Mouse (Mus musculus) ES-E14 (cell line): ENCODE data around the gene C1qtnf7. TPM values are rescaled to one million over a fixed set of nuclear protein-coding genes. Genes with fewer than 3 reads are reported as not detected.

Source experiments
- DNase-seq: peaks from one replicate; pipeline ENCODE4 v3.0.0-alpha.2; 2013; ENCODE audit warnings: low read depth, low spot score
- H3K27ac ChIP-seq: 2 replicates; pipeline ENCODE4 v1.5.1; 2012; ENCODE audit warnings: low read depth, mild to moderate bottlenecking, low read length, moderate library complexity, mixed read lengths; ENCODE audit not compliant: poor library complexity, insufficient read depth, severe bottlenecking
- H3K36me3 ChIP-seq: 2 replicates; pipeline ENCODE4 v1.6.1; 2012; ENCODE audit warnings: mild to moderate bottlenecking, low read length, moderate library complexity, mixed read lengths; ENCODE audit not compliant: control insufficient read depth, poor library complexity, insufficient read depth, severe bottlenecking
- H3K4me1 ChIP-seq, 2 experiments: fragments of 150-350 bp in 1 of 2; sonication (generic) in 1 of 2; 2 replicates each; pipeline ENCODE4 v1.6.1; 2012; ENCODE audit warnings: low read length in 2 of 2, mild to moderate bottlenecking in 1 of 2, mixed read lengths in 1 of 2; ENCODE audit not compliant: control insufficient read depth in 2 of 2, insufficient read depth in 2 of 2, poor library complexity in 1 of 2
- H3K4me3 ChIP-seq, 2 experiments: fragments of 150-350 bp in 1 of 2; sonication (generic) in 1 of 2; 2 replicates each; pipeline ENCODE4 v1.5.1; 2012; ENCODE audit warnings: low read length in 2 of 2, low read depth in 1 of 2, mild to moderate bottlenecking in 1 of 2, mixed read lengths in 1 of 2; ENCODE audit not compliant: insufficient read depth in 1 of 2, poor library complexity in 1 of 2, severe bottlenecking in 1 of 2
- H3K9ac ChIP-seq: 2 replicates; pipeline ENCODE4 v1.6.1; 2012; ENCODE audit warnings: low read depth, mild to moderate bottlenecking, low read length, mixed read lengths; ENCODE audit not compliant: poor library complexity, insufficient read depth, severe bottlenecking
- H3K9me3 ChIP-seq: fragments of 150-350 bp; sonication (generic); 2 replicates; pipeline ENCODE4 v1.6.1; 2012; ENCODE audit warnings: low read depth, mild to moderate bottlenecking, low read length; ENCODE audit not compliant: control insufficient read depth, insufficient read depth
- CHD2 ChIP-seq: IDR thresholded peaks from 2 replicates; pipeline ENCODE4 v1.6.1; 2014; ENCODE audit warnings: mild to moderate bottlenecking, low read depth, low read length, inconsistent platforms
- HCFC1 ChIP-seq: IDR thresholded peaks from 2 replicates; pipeline ENCODE4 v1.6.1; 2012; ENCODE audit warnings: low read length, inconsistent platforms, borderline replicate concordance; ENCODE audit not compliant: insufficient read depth
- MAFK ChIP-seq: IDR thresholded peaks from 2 replicates; pipeline ENCODE4 v1.6.1; 2014; ENCODE audit warnings: mild to moderate bottlenecking, low read depth, low read length, inconsistent platforms; ENCODE audit not compliant: insufficient read depth
- ZC3H11A ChIP-seq: IDR thresholded peaks from 2 replicates; pipeline ENCODE4 v1.6.1; 2012; ENCODE audit warnings: low read depth, mild to moderate bottlenecking, inconsistent platforms, low read length, borderline replicate concordance
- ZNF384 ChIP-seq: IDR thresholded peaks from 2 replicates; pipeline ENCODE4 v1.6.1; 2012; ENCODE audit warnings: low read depth, low read length, inconsistent platforms
- in situ Hi-C, 2 experiments: fragments of 600-800 bp; cut with MboI; formaldehyde crosslinking; loops; one replicate each; pipeline ENCODE4 v1.15.1; 2025; ENCODE audit warnings: low sequenced_read_pairs in 2 of 2, inconsistent platforms in 1 of 2; ENCODE audit not compliant: unreplicated experiment in 2 of 2
- total RNA-seq: library from RNA; depleted of rRNA; stranded (reverse); fragments of 300-350 nt; gene quantifications from 2 replicates; pipeline ENCODE4 v1.2.3, GENCODE M21; 2012

The C1qtnf7 gene
- total RNA-seq, 1 experiment, result not detected

- no peak overlapping the region for H3K27ac ChIP-seq
- DNase-seq, result no peak
- in situ Hi-C loops, result no loop called here
- H3K9me3 ChIP-seq, result no peaks in the 10 kb centered on the region
- no peak overlapping the region for H3K4me3 ChIP-seq
- H3K9ac ChIP-seq, result no peak overlapping the region
- H3K4me1 ChIP-seq, result no peaks in the 10 kb centered on the region
- no peak for TF ChIP-seq ZNF384
- TF ChIP-seq ZC3H11A, result peak; percentile 27; the same call in 1 of the 2 replicates
- TF ChIP-seq MAFK, result no peak
- TF ChIP-seq HCFC1, result no peak
- no peak for TF ChIP-seq CHD2
- no peaks in the 10 kb centered on the region for H3K36me3 ChIP-seq
These were observed 119.3 kb downstream of the C1qtnf7 start for GRCm38 (mm10) chr5:43634602-43635081.

GRCm38 (mm10) chr5:43645020-43645419 is 129.7 kb downstream of the C1qtnf7 start:
- in situ Hi-C loops, result no loop called here
- no peak for DNase-seq
- H3K36me3 ChIP-seq, result no peaks in the 10 kb centered on the region
- H3K9me3 ChIP-seq, result no peaks in the 10 kb centered on the region
- no peaks in the 10 kb centered on the region for H3K4me1 ChIP-seq
- no peak overlapping the region for H3K27ac ChIP-seq
- no peak overlapping the region for H3K9ac ChIP-seq
- no peak overlapping the region for H3K4me3 ChIP-seq
- no peak for TF ChIP-seq ZC3H11A
- TF ChIP-seq ZNF384, result no peak
- TF ChIP-seq MAFK, result no peak
- TF ChIP-seq CHD2, result no peak
- no peak for TF ChIP-seq HCFC1

GRCm38 (mm10) chr5:43647098-43647774 is 131.9 kb downstream of the C1qtnf7 start:
- no peaks in the 10 kb centered on the region for H3K4me1 ChIP-seq
- no peak for TF ChIP-seq ZC3H11A
- no peak for TF ChIP-seq CHD2
- TF ChIP-seq MAFK, result no peak
- TF ChIP-seq HCFC1, result no peak
- TF ChIP-seq ZNF384, result no peak
- no peaks in the 10 kb centered on the region for H3K9me3 ChIP-seq
- H3K27ac ChIP-seq, result no peak overlapping the region
- H3K9ac ChIP-seq, result no peak overlapping the region
- H3K4me3 ChIP-seq, result no peak overlapping the region
- H3K36me3 ChIP-seq, result no peaks in the 10 kb centered on the region
- DNase-seq, result no peak
- in situ Hi-C loops, result no loop called here

- Histone ChIP-seq H3K9ac (no peak overlapping the region), H3K9me3 (no peaks in the 10 kb centered on the region), H3K36me3 (no peaks in the 10 kb centered on the region), H3K4me3 (no peak overlapping the region), H3K4me1 (peaks cover 2% of the 10 kb centered on the region in 2 experiments; a peak in 1 of 4 replicates), H3K27ac (no peak overlapping the region)
- no peak for DNase-seq
- TF ChIP-seq ZNF384, result 0 out of 2 replicates have a peak, but pooled peaks have one; percentile 5
- no peak for TF ChIP-seq ZC3H11A
- TF ChIP-seq HCFC1, result no peak
- no peak for TF ChIP-seq CHD2
- TF ChIP-seq MAFK, result no peak
- in situ Hi-C loops, result no loop called here
These were observed 146.2 kb downstream of the C1qtnf7 start for GRCm38 (mm10) chr5:43661498-43661897.
